Mouse (Mus musculus): ENCODE measurements around the gene Gigyf2.

GRCm38 (mm10) chr1:87449432-87449831 is 122.6 kb downstream of the Gigyf2 start:
- TF ChIP-seq CTCF (IDR thresholded peaks at IDR 0.05; ENCODE audit: low read depth) (no peak), EP300 (IDR thresholded peaks at IDR 0.05; ENCODE audit: low read depth) (no peak)
